Mouse (Mus musculus) neural tube, embryonic 14.5 days (tissue): ENCODE data around the gene Atp2b4. TPM values are rescaled to one million over a fixed set of nuclear protein-coding genes. Genes with fewer than 3 reads are reported as not detected.
A peak's percentile ranks its signal among the peaks of the same experiment; 100 is the strongest.

ENCODE experiments used
- ATAC-seq: fragments of 200-750 bp; cut with Nextera tagmentation; 2 replicates; pipeline ENCODE4 v1.8.0; 2017; ENCODE audit warnings: low read depth, mild to moderate bottlenecking, moderate TSS enrichment, moderate library complexity
- H3K27ac ChIP-seq: fragments of 300-500 bp; sonication (generic); 2 replicates; pipeline ENCODE4 v1.5.1; 2014; ENCODE audit warnings: low read depth, mild to moderate bottlenecking, control low read depth, low read length, moderate library complexity, mixed read lengths
- H3K27me3 ChIP-seq: fragments of 300-500 bp; sonication (generic); 2 replicates; pipeline ENCODE4 v1.6.1; 2014; ENCODE audit warnings: low read length; ENCODE audit not compliant: control insufficient read depth, insufficient read depth
- H3K36me3 ChIP-seq: fragments of 300-500 bp; sonication (generic); 2 replicates; pipeline ENCODE4 v1.6.1; 2014; ENCODE audit warnings: low read length, mixed read lengths; ENCODE audit not compliant: control insufficient read depth, insufficient read depth
- H3K4me1 ChIP-seq: fragments of 300-500 bp; sonication (generic); 2 replicates; pipeline ENCODE4 v1.6.1; 2014; ENCODE audit warnings: low read length; ENCODE audit not compliant: control insufficient read depth, insufficient read depth
- H3K4me2 ChIP-seq: fragments of 300-500 bp; sonication (generic); 2 replicates; pipeline ENCODE4 v1.6.1; 2014; ENCODE audit warnings: mild to moderate bottlenecking, low read depth, low read length, control low read depth
- H3K4me3 ChIP-seq: fragments of 300-500 bp; sonication (generic); 2 replicates; pipeline ENCODE4 v1.5.1; 2014; ENCODE audit warnings: low read depth, low read length, control low read depth, mixed read lengths
- H3K9ac ChIP-seq: fragments of 300-500 bp; sonication (generic); replicated peaks from 2 replicates; pipeline ENCODE4 v1.6.1; 2014; ENCODE audit warnings: low read depth, mild to moderate bottlenecking, control low read depth, low read length, mixed read lengths
- H3K9me3 ChIP-seq: fragments of 300-500 bp; sonication (generic); 2 replicates; pipeline ENCODE4 v1.6.1; 2016; ENCODE audit warnings: low read length; ENCODE audit not compliant: control insufficient read depth
- WGBS: fragments of 180-500 bp; shearing (Covaris S2); extraction: QIAGEN DNeasy Blood & Tissue Kit; methylation state at CpG from one replicate; pipeline ENCODE4 v1.1.7; 2014; 5-methylcytosine and 5-hydroxymethylcytosine counted together
- polyA plus RNA-seq: library from polyadenylated mRNA; unstranded; fragments of >200 nt; fragmentation: Nextera tagmentation; extraction: Ambion mirVana; gene quantifications from 2 replicates; pipeline ENCODE4 v1.2.1, GENCODE M21; 2014

The Atp2b4 gene
- polyA plus RNA-seq, 1 experiment from 2014 or later, result 30.3 TPM

DNA sequence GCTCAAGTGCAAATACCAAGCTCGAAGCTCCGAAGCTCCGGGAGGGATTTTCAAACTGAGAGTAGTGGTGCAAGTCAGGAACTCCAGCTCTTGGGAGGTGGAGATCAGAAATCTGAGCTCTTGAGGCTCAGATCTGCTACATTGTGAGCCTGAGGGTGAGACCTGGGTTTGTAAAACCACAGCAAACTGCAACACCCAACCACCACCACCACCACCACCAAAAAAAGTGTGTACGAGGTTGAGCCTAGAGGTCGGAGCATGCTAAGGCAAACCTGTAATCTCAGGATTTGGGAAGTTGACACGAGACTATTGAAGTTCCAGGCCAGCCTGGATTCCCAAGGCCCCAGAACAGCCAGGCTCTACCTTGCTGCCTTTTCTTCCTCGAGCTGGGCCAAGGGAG, 25.4 kb upstream of the Atp2b4 start:
- Histone ChIP-seq H3K4me3 (no peak overlapping the region), H3K4me2 (no peak overlapping the region), H3K27me3 (no peaks in the 10 kb centered on the region), H3K4me1 (peaks cover 15% of the 10 kb centered on the region), H3K27ac (peak overlapping the region; percentile 77; the same call in 1 of the 2 replicates), H3K36me3 (no peaks in the 10 kb centered on the region), H3K9me3 (no peaks in the 10 kb centered on the region), H3K9ac (no peak overlapping the region)
- WGBS, result 77% methylated on average over 7 of the region's 7 CpGs
- no peak for ATAC-seq

DNA sequence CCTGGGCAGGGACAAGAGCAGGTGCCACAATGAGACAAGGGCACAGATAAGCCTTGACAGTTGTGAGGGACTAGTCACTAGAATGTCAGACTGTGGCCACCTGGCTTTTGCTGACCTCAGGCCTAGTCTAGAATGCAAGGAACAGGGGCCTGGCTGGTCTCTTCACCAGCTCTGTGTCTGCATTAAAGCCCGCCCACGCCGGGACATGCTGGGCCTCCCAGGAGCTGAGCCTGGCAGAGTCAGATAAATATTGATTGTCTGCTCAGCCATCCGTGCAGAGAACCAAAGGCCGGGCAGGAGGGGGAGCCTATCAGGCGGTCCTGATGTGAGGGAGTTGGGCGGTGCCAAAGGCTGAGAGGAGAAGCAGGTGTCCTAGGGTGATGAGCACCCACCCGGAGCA, 24.7 kb upstream of the Atp2b4 start:
- no peaks in the 10 kb centered on the region for H3K36me3 ChIP-seq
- no peak overlapping the region for H3K9ac ChIP-seq
- H3K4me1 ChIP-seq, result peaks cover 15% of the 10 kb centered on the region
- H3K9me3 ChIP-seq, result no peaks in the 10 kb centered on the region
- no peak overlapping the region for H3K4me3 ChIP-seq
- H3K27me3 ChIP-seq, result no peaks in the 10 kb centered on the region
- peak overlapping the region; percentile 77 for H3K27ac ChIP-seq
- H3K4me2 ChIP-seq, result no peak overlapping the region
- peak; percentile 82 for ATAC-seq
- WGBS, result 9% methylated on average over 8 of the region's 8 CpGs

DNA sequence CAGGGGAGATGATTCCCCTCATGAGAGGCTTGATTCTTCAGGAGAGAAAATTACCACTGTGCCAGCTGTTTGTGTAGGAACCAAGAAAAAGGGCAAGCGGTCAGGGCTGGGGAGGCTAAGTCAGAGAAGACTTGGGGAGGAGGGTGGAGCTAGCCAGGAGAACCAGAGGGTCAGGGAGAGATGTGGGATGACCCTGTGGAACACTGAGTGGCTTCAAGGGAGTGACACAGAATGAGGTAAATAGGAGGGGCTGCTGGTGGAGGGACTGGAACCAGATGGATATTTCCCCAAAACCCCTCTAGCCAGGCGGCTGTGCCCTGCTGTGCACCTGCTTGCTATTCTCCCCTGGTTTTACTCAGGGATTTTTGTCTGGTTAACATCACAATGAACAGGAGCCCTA, 24.3 kb upstream of the Atp2b4 start:
- Histone ChIP-seq H3K9ac (no peak overlapping the region), H3K27me3 (no peaks in the 10 kb centered on the region), H3K4me1 (peaks cover 15% of the 10 kb centered on the region), H3K9me3 (no peaks in the 10 kb centered on the region), H3K4me3 (no peak overlapping the region), H3K36me3 (no peaks in the 10 kb centered on the region), H3K27ac (peak overlapping the region; percentile 77), H3K4me2 (no peak overlapping the region)
- 63% methylated on average over 2 of the region's 2 CpGs for WGBS
- ATAC-seq, result no peak

DNA sequence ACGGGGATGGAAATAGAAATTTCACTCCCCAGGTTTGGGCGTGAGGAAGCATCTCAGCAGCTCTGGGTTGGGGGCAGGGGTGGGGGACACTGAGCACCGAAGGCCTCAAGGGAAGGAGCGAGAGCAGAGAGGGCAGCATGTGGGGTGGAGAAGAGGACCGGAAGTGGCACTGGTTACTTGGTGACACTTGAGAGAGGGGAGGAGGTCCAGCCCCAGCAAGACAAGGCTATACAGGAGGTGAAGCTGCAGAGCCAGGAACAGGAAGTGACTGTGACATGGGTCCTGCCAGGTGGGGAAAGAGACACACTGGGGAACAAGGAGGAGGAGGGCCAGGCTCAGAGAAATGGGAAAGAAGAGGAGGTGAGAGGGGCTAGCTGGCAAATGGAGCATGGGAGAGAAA, 20.3 kb upstream of the Atp2b4 start:
- Histone ChIP-seq H3K27ac (no peak overlapping the region), H3K4me2 (no peak overlapping the region), H3K9me3 (no peaks in the 10 kb centered on the region), H3K36me3 (no peaks in the 10 kb centered on the region), H3K27me3 (no peaks in the 10 kb centered on the region), H3K4me1 (peaks cover 15% of the 10 kb centered on the region), H3K9ac (no peak overlapping the region), H3K4me3 (no peak overlapping the region)
- WGBS, result 60% methylated on average over 5 of the region's 5 CpGs
- no peak for ATAC-seq

DNA sequence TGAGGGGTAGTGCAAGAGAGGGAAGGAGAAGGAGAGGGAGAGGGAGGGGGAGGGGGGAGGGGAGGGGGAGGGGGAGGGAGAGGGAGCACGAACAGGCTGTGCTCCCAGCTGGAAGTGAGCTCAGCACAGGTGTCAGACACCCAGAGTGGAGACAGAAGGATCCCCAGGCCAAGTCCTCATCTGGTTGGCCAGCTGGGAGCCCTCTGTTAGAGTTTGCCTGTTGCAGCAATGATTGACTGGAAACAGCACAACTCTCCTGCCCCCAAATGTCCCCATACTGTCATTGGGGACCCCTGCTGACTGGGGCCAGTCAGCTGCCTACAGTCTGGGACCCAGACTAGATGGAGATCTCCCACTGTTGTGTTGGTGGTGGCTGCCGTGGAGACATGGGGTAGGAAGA, 19.3 kb upstream of the Atp2b4 start:
- no peak overlapping the region for H3K27ac ChIP-seq
- H3K36me3 ChIP-seq, result no peaks in the 10 kb centered on the region
- peaks cover 9% of the 10 kb centered on the region for H3K4me1 ChIP-seq
- no peak for ATAC-seq
- H3K9me3 ChIP-seq, result no peaks in the 10 kb centered on the region
- no peak overlapping the region for H3K4me3 ChIP-seq
- no peak overlapping the region for H3K4me2 ChIP-seq
- 31% methylated on average over 2 of the region's 2 CpGs for WGBS
- H3K27me3 ChIP-seq, result no peaks in the 10 kb centered on the region
- no peak overlapping the region for H3K9ac ChIP-seq

DNA sequence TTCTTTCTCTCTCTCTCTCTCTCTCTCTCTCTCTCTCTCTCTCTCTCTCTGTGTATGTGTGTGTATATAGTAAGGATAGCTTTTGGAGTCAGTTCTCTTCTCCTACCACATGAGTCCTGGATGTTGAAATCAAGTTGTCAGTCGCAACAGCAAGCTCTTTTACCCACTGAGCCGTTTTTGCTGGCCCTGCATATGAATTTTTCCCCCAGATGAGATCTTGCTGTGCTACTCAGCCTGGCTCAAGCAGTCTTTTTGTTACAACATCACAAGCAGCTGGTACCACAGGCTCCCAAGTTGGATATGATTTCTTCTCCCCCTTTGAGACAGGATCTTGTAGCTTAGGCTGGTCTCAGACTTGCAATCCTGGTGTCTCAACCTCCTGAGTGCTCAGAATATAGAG, 17.7 kb upstream of the Atp2b4 start:
- H3K9ac ChIP-seq, result no peak overlapping the region
- H3K36me3 ChIP-seq, result no peaks in the 10 kb centered on the region
- no peaks in the 10 kb centered on the region for H3K9me3 ChIP-seq
- H3K4me1 ChIP-seq, result peaks cover 8% of the 10 kb centered on the region
- no peak overlapping the region for H3K4me2 ChIP-seq
- H3K4me3 ChIP-seq, result no peak overlapping the region
- H3K27ac ChIP-seq, result no peak overlapping the region
- 81% methylated on average over 2 of the region's 2 CpGs for WGBS
- H3K27me3 ChIP-seq, result no peaks in the 10 kb centered on the region
- no peak for ATAC-seq

DNA sequence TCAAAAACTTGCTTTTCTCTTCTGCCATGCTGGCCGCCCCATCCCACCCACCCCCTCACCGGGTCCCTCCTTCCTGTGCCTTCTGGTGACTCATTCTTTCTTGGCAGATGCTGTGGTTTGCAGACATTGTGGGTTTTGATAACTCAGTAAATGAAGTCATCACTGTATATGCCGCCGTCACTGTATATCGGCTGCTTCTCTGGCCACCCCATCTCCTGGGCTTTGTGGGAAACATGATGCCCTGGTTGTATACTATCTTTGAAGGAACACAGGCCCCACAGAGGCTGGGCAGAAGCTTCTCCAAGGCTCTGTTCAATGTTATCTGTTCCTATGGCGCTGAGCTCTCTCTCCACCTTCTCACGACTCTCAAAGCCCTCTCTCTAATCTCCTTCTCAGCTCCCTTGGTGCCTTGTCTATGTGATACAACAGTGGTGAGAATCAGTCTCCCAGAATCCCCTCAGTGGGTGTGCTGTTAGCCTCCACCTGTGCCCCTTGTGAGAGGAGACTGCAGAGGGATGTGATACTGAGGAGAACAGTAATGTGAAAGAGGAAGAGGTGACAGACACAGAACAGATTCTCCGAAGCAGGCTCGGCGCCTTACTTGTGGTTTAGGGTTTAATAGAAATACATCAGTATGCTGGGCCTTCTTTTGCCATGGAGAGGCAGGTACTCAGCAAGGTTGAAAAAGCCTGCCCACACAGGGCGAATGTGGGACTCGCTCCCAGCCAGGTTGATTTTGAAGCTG, 15.1 kb upstream of the Atp2b4 start:
- Histone ChIP-seq H3K9ac (no peak overlapping the region), H3K9me3 (no peaks in the 10 kb centered on the region), H3K27me3 (no peaks in the 10 kb centered on the region), H3K4me3 (no peak overlapping the region), H3K4me1 (no peaks in the 10 kb centered on the region), H3K4me2 (no peak overlapping the region), H3K36me3 (no peaks in the 10 kb centered on the region), H3K27ac (no peak overlapping the region)
- 88% methylated on average over 12 of the region's 12 CpGs for WGBS
- ATAC-seq, result no peak

DNA sequence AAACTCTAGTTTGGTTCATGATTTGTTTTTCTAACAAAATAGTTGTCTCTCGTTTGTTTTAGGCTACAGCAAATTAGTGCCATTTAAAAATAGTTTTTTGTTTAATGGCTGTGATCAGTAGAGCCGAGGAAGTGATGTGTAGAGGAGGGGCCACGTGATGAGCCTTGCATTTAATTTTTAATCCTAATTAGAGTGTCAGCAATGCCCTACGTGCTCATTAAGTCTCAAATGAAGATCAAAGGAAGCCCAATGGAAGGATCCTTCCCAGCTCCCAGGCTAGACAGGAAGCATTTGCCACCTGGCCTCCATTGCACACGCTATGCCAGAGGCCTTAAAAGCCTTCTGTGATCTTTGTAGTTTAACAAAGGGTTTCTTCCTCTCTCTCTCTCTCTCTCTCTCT, 8.5 kb upstream of the Atp2b4 start:
- Histone ChIP-seq H3K4me2 (no peak overlapping the region), H3K27me3 (no peaks in the 10 kb centered on the region), H3K36me3 (no peaks in the 10 kb centered on the region), H3K4me3 (no peak overlapping the region), H3K27ac (no peak overlapping the region), H3K4me1 (no peaks in the 10 kb centered on the region), H3K9me3 (no peaks in the 10 kb centered on the region), H3K9ac (no peak overlapping the region)
- WGBS, result 56% methylated on average over 5 of the region's 5 CpGs
- ATAC-seq, result no peak

DNA sequence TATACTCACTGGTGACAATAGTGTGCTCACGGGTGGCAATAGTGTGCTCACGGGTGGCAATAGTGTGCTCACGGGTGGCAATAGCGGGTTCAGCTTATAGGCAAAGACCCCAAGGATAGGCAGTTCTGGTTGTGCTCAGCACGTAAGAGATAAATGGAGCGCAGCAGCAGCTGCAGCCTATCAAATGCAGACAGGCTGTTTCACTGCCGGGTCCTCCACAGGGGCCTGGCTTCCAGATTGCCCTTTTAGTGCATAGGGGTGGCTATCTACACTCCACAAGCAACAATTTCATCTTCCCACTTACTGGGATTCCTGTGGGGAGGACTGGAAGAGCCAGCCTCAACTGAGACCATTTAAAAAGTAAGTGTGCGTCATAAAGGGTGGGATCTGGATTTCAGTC, 7.2 kb upstream of the Atp2b4 start:
- 72% methylated on average over 8 of the region's 8 CpGs for WGBS
- no peaks in the 10 kb centered on the region for H3K36me3 ChIP-seq
- no peaks in the 10 kb centered on the region for H3K9me3 ChIP-seq
- H3K27ac ChIP-seq, result no peak overlapping the region
- H3K4me3 ChIP-seq, result no peak overlapping the region
- H3K4me2 ChIP-seq, result no peak overlapping the region
- ATAC-seq, result no peak
- H3K9ac ChIP-seq, result no peak overlapping the region
- no peaks in the 10 kb centered on the region; the same call in 1 of the 2 replicates for H3K27me3 ChIP-seq
- no peaks in the 10 kb centered on the region for H3K4me1 ChIP-seq
